Mouse (Mus musculus) large intestine, adult 2 months (tissue): Measurements from ENCODE around the gene Aldh1a7. TPM values are rescaled to one million over a fixed set of nuclear protein-coding genes. Genes with fewer than 3 reads are reported as not detected.

Source experiments
- DNase-seq: peaks from one replicate; pipeline ENCODE4 v3.0.0-alpha.2; 2012; ENCODE audit warnings: low read depth, low spot score
- WGBS: fragments of 180-500 bp; shearing (Covaris S2); methylation state at CpG from one replicate; pipeline ENCODE4 v1.1.7; 2018; 5-methylcytosine and 5-hydroxymethylcytosine counted together
- polyA plus RNA-seq: library from polyadenylated mRNA; depleted of rRNA; stranded (reverse); fragments of >200 nt; gene quantifications from 2 replicates; pipeline ENCODE4 v1.2.3, GENCODE M21; 2012; rRNA removed

Aldh1a7 gene
- polyA plus RNA-seq, result 5.5 and 7.3 TPM in 2 replicates

GRCm38 (mm10) chr19:20727381-20727780, at the start of gene Aldh1a7:
TSS of gene Aldh1a7 (minus strand) at chr19:20727562.
- peak; percentile 36 for DNase-seq
- 39% methylated on average over 2 of the region's 2 CpGs for WGBS

GRCm38 (mm10) chr19:20775681-20776080, 48.3 kb upstream of the Aldh1a7 start:
- WGBS, result 79% methylated on average over 2 of the region's 2 CpGs
- no peak for DNase-seq

- 91% methylated on average over 7 of the region's 7 CpGs for WGBS
- DNase-seq, result no peak
These were observed 46.6 kb upstream of the Aldh1a7 start for GRCm38 (mm10) chr19:20773941-20774340.

- 8% methylated on average over 1 of the region's 1 CpGs for WGBS
- peak; percentile 1 for DNase-seq
These were observed 36.9 kb upstream of the Aldh1a7 start for GRCm38 (mm10) chr19:20764214-20764613.

- 63% methylated on average over 4 of the region's 4 CpGs for WGBS
These were observed 34.5 kb upstream of the Aldh1a7 start for GRCm38 (mm10) chr19:20761675-20762426.

GRCm38 (mm10) chr19:20761119-20761518, 33.8 kb upstream of the Aldh1a7 start:
- 74% methylated on average over 3 of the region's 3 CpGs for WGBS
- DNase-seq, result no peak

More at GRCm38 (mm10) chr19:20761675-20762426, 34.5 kb upstream of the Aldh1a7 start:
- DNase-seq, result no peak

GRCm38 (mm10) chr19:20744630-20745029, 17.3 kb upstream of the Aldh1a7 start:
- no peak for DNase-seq
- WGBS, result 61% methylated on average over 1 of the region's 1 CpGs

GRCm38 (mm10) chr19:20728278-20728677, 916 bp upstream of the Aldh1a7 start:
- 56% methylated on average over 1 of the region's 1 CpGs for whole genome bisulfite sequencing
- DNase-seq, result no peak

- no peak for DNase-seq
- WGBS, result 37% methylated on average over 2 of the region's 2 CpGs
These were observed 4.4 kb downstream of the Aldh1a7 start for GRCm38 (mm10) chr19:20722913-20723312.

- 95% methylated on average over 2 of the region's 2 CpGs for WGBS
- DNase-seq, result no peak
These were observed 7.1 kb downstream of the Aldh1a7 start for GRCm38 (mm10) chr19:20720298-20720697.

GRCm38 (mm10) chr19:20715617-20716016, 11.7 kb downstream of the Aldh1a7 start:
- 97% methylated on average over 3 of the region's 3 CpGs for WGBS
- DNase-seq, result no peak

GRCm38 (mm10) chr19:20715093-20715492, 12.3 kb downstream of the Aldh1a7 start:
- no peak for DNase-seq
- 94% methylated on average over 1 of the region's 1 CpGs for WGBS

GRCm38 (mm10) chr19:20714543-20714942, 12.8 kb downstream of the Aldh1a7 start:
- 79% methylated on average over 4 of the region's 4 CpGs for WGBS
- no peak for DNase-seq

- DNase-seq, result no peak
These were observed 20.2 kb downstream of the Aldh1a7 start for GRCm38 (mm10) chr19:20707159-20707558.

GRCm38 (mm10) chr19:20706747-20707146, 20.6 kb downstream of the Aldh1a7 start:
- WGBS, result 84% methylated on average over 4 of the region's 4 CpGs
- DNase-seq, result no peak

GRCm38 (mm10) chr19:20702074-20702473, 25.3 kb downstream of the Aldh1a7 start:
- WGBS, result 76% methylated on average over 3 of the region's 3 CpGs
- DNase-seq, result no peak

- DNase-seq, result no peak
- WGBS, result 67% methylated on average over 3 of the region's 3 CpGs
These were observed 49.5 kb downstream of the Aldh1a7 start for GRCm38 (mm10) chr19:20677697-20678355.

GRCm38 (mm10) chr19:20654141-20654873, 73.1 kb downstream of the Aldh1a7 start:
- DNase-seq, result peak; percentile 71
- WGBS, result 25% methylated on average over 3 of the region's 3 CpGs

- 44% methylated on average over 1 of the region's 1 CpGs for WGBS
- peak; percentile 50 for DNase-seq
These were observed 74.2 kb downstream of the Aldh1a7 start for GRCm38 (mm10) chr19:20653082-20653676.

- no peak for DNase-seq
- 12% methylated on average over 2 of the region's 2 CpGs for WGBS
These were observed 77.4 kb downstream of the Aldh1a7 start for GRCm38 (mm10) chr19:20650008-20650407.
